Comparison of ENCODE assay signal across 14 mouse cellular contexts in the genomic region with DNA sequence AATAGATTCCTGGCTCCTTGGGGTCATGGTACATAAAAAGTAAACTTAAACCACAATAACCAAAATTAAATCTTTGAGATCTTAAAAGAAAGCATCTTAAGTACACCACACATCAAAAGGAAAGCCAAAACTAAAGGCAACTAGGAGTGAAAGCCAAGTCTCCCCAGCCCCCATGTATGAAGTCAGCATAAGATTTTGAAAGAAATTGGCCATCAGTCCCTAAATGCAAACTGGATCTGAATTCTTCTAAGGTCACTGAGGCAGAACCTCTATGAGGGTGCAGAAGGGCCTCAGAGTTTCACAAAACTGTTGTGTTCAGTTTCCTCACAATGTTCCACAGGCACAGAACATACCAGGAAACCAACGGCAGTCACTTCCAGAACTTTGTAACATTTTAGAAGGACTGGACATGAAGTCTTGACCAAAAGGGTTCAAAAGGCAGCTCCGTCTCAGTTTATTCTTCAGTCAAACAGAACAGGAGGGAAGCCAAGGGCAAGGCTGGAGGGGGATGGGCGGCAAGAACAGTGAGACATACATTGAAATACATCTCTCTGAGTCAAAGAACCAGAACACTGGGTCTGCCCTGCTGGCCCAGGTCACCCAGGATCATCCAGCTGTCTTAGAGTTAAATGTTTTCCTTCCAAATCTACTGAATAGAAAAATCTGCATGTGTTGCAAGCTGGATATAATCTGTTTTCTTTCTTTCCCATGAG.
DNase-seq lines count a peak whose midpoint lies in the region; ATAC-seq lines count a peak whose summit lies in the region.
"Had no signal": no experiment of that assay in that cellular context is flagged by ENCODE, and none has a peak within 500 bp of the region (broad histone marks: within the 10 kb centered on the region; RNA-seq: fewer than 3 reads in every experiment).

No protein-coding gene starts in this region.

- no peaks in the 10 kb centered on the region for H3K9me3 ChIP-seq in heart, embryonic 11.5 days (replicated peaks; ENCODE audit: control insufficient read depth, low read length)
- H3K9me3 ChIP-seq: heart, embryonic 13.5 days; hindbrain, embryonic 13.5 days had no signal

- ATAC-seq in heart, embryonic 11.5 days (replicated peaks; ENCODE audit: insufficient number of reproducible peaks, low FRiP score, low TSS enrichment) = no peak
- ATAC-seq: Patski had no signal

- DNase-seq in heart, adult 9 months (ENCODE audit: low spot score in 2 of 2) = peak; percentile 27 to 31
- peak; percentile 50 to 67 for DNase-seq in kidney, adult 8-10 months
- peak; percentile 75 to 80 for DNase-seq in kidney, postnatal 25 days
- DNase-seq in lung, postnatal 4 days = peak; percentile 30 to 62
- DNase-seq in retina, postnatal 1 day = no peak
- DNase-seq in layer of hippocampus, adult 9-10 months (ENCODE audit: low spot score) = no peak
- DNase-seq: right cerebral cortex, postnatal 14 days; thymus, postnatal 36 days had no signal

- H3K9ac ChIP-seq in heart, embryonic 11.5 days (ENCODE audit: low read depth, low read length) = no peak overlapping the region
- H3K9ac ChIP-seq: heart, embryonic 13.5 days; hindbrain, embryonic 13.5 days had no signal

- H3K4me3 ChIP-seq in heart, embryonic 11.5 days (ENCODE audit: low read depth, low read length) = no peak overlapping the region
- H3K4me3 ChIP-seq: heart, embryonic 13.5 days; hindbrain, embryonic 13.5 days; megakaryocyte, embryonic 14.5 days had no signal

- H3K27ac ChIP-seq in heart, embryonic 11.5 days (ENCODE audit: low read depth, low read length) = no peak overlapping the region
- H3K27ac ChIP-seq: heart, embryonic 13.5 days; hindbrain, embryonic 13.5 days had no signal

- WGBS in heart, embryonic 11.5 days (ENCODE audit: insufficient replicate concordance) = 77% methylated on average over 3 of the region's 3 CpGs

- no peaks in the 10 kb centered on the region for H3K36me3 ChIP-seq in heart, embryonic 11.5 days (ENCODE audit: control insufficient read depth, insufficient read depth, low read length)
- H3K36me3 ChIP-seq: heart, embryonic 13.5 days; hindbrain, embryonic 13.5 days had no signal

- no peaks in the 10 kb centered on the region for H3K4me1 ChIP-seq in heart, embryonic 11.5 days (ENCODE audit: control insufficient read depth, insufficient read depth, low read length)
- H3K4me1 ChIP-seq: heart, embryonic 13.5 days; hindbrain, embryonic 13.5 days; megakaryocyte, embryonic 14.5 days had no signal

- H3K27me3 ChIP-seq in heart, embryonic 11.5 days (ENCODE audit: control insufficient read depth, insufficient read depth, low read length) = no peaks in the 10 kb centered on the region
- H3K27me3 ChIP-seq: CH12.LX; heart, embryonic 13.5 days; hindbrain, embryonic 13.5 days; megakaryocyte, embryonic 14.5 days; Patski had no signal

- no peak overlapping the region for H3K4me2 ChIP-seq in heart, embryonic 11.5 days
- H3K4me2 ChIP-seq: heart, embryonic 13.5 days; hindbrain, embryonic 13.5 days had no signal

Comparison
In these comparisons a context has a peak if more than half of its experiments do, and no peak if none do; other contexts are left out.
1. DNase-seq: peak in heart, adult 9 months (2 of 2), kidney, adult 8-10 months (2 of 2), kidney, postnatal 25 days (2 of 2) and lung, postnatal 4 days (2 of 2); none in retina, postnatal 1 day (single experiment) and layer of hippocampus, adult 9-10 months (single experiment).